Mouse (Mus musculus) lung, postnatal 0 days (tissue): ENCODE data around the gene Abca3.

Experiments
- CTCF ChIP-seq: IDR thresholded peaks from 2 replicates; pipeline ENCODE4 v1.5.1; 2016; ENCODE audit warnings: antibody characterized with exemption, mild to moderate bottlenecking
- EP300 ChIP-seq: IDR thresholded peaks from 2 replicates; pipeline ENCODE4 v1.6.1; 2016; ENCODE audit warnings: antibody characterized with exemption, mild to moderate bottlenecking, control low read depth

- TF ChIP-seq EP300 (no peak), CTCF (no peak)
Observed at GRCm38 (mm10) chr17:24344672-24345071, 7.1 kb upstream of the Abca3 start.
